Mouse (Mus musculus): Measurements from ENCODE around the gene Ergic3. TPM values are rescaled to one million over a fixed set of nuclear protein-coding genes. Genes with fewer than 3 reads are reported as not detected.

The Ergic3 gene
- polyA plus RNA-seq, 1 experiment from 2014 or later: 239 TPM

Other genes starting within 250 kb of the Ergic3 start
- 0.06 and 0.11 TPM in 2 replicates for gene Mmp24, start 232.7 kb upstream of the Ergic3 start, polyA plus RNA-seq (2015; fragmentation: Nextera tagmentation; extraction: Ambion mirVana)
- 21.5 and 21.7 TPM in 2 replicates for gene BC029722, start 188.6 kb upstream of the Ergic3 start, polyA plus RNA-seq (2015; fragmentation: Nextera tagmentation; extraction: Ambion mirVana)
- gene Eif6, start 181.1 kb upstream of the Ergic3 start, polyA plus RNA-seq (2015; fragmentation: Nextera tagmentation; extraction: Ambion mirVana): 200 and 226 TPM in 2 replicates
- 2.4 and 2.5 TPM in 2 replicates for gene Fam83c, start 173.2 kb upstream of the Ergic3 start, polyA plus RNA-seq (2015; fragmentation: Nextera tagmentation; extraction: Ambion mirVana)
- gene Uqcc1, start 77.7 kb upstream of the Ergic3 start, polyA plus RNA-seq (2015; fragmentation: Nextera tagmentation; extraction: Ambion mirVana): 60.8 and 70.9 TPM in 2 replicates
- 0.13 and 0.21 TPM in 2 replicates for gene Gm15557, start 67.3 kb upstream of the Ergic3 start, polyA plus RNA-seq (2015; fragmentation: Nextera tagmentation; extraction: Ambion mirVana)
- 44.7 and 60.7 TPM in 2 replicates for gene Gdf5, start 62.7 kb upstream of the Ergic3 start, polyA plus RNA-seq (2015; fragmentation: Nextera tagmentation; extraction: Ambion mirVana)
- 22.7 and 24.2 TPM in 2 replicates for gene Cep250, start 51.6 kb upstream of the Ergic3 start, polyA plus RNA-seq (2015; fragmentation: Nextera tagmentation; extraction: Ambion mirVana)
- gene 6430550D23Rik, start 68 bp upstream of the Ergic3 start, polyA plus RNA-seq (2015; fragmentation: Nextera tagmentation; extraction: Ambion mirVana): 1.7 and 1.8 TPM in 2 replicates
- gene Fer1l4, start 44.9 kb downstream of the Ergic3 start, polyA plus RNA-seq (2015; fragmentation: Nextera tagmentation; extraction: Ambion mirVana): not detected in 2 replicates
- gene Spag4, start 57.1 kb downstream of the Ergic3 start, polyA plus RNA-seq (2015; fragmentation: Nextera tagmentation; extraction: Ambion mirVana): 2.2 and 2.7 TPM in 2 replicates
- 57.3 and 57.8 TPM in 2 replicates for gene Cpne1, start 103.9 kb downstream of the Ergic3 start, polyA plus RNA-seq (2015; fragmentation: Nextera tagmentation; extraction: Ambion mirVana)
- 21.9 and 26.0 TPM in 2 replicates for gene Rbm12, start 103.9 kb downstream of the Ergic3 start, polyA plus RNA-seq (2015; fragmentation: Nextera tagmentation; extraction: Ambion mirVana)
- gene Gm28036, start 119.0 kb downstream of the Ergic3 start, polyA plus RNA-seq (2015; fragmentation: Nextera tagmentation; extraction: Ambion mirVana): 19.5 and 20.9 TPM in 2 replicates
- 316 and 346 TPM in 2 replicates for gene Romo1, start 136.0 kb downstream of the Ergic3 start, polyA plus RNA-seq (2015; fragmentation: Nextera tagmentation; extraction: Ambion mirVana)
- gene Nfs1, start 136.1 kb downstream of the Ergic3 start, polyA plus RNA-seq (2015; fragmentation: Nextera tagmentation; extraction: Ambion mirVana): 39.3 and 43.6 TPM in 2 replicates
- 595 and 644 TPM in 2 replicates for gene Rbm39, start 172.2 kb downstream of the Ergic3 start, polyA plus RNA-seq (2015; fragmentation: Nextera tagmentation; extraction: Ambion mirVana)
- 68.4 and 70.8 TPM in 2 replicates for gene Phf20, start 188.4 kb downstream of the Ergic3 start, polyA plus RNA-seq (2015; fragmentation: Nextera tagmentation; extraction: Ambion mirVana)

All from limb, embryonic 15.5 days (tissue).